Mouse (Mus musculus): ENCODE measurements at regions not wholly inside any gene's neighbourhood (a gene's known extent, or its start where the extent isn't known, plus 50 kb on each side); places are given as distances from the start of the nearest gene placed in this dataset.

GRCm38 (mm10) chr14:76188105-76188645 is 77.5 kb downstream of the Nufip1 start:
- DNase-seq: no peak

- DNase-seq: no peak
These were observed 84.6 kb downstream of the Nufip1 start for GRCm38 (mm10) chr14:76195324-76195723.

- DNase-seq: no peak
These were observed 86.7 kb downstream of the Nufip1 start for GRCm38 (mm10) chr14:76197357-76197756.

GRCm38 (mm10) chr14:76198406-76198805 is 87.7 kb downstream of the Nufip1 start:
- DNase-seq: no peak

GRCm38 (mm10) chr14:76202595-76202994 is 91.9 kb downstream of the Nufip1 start:
- no peak for DNase-seq

GRCm38 (mm10) chr14:76203135-76203534 is 92.4 kb downstream of the Nufip1 start:
- DNase-seq: no peak

GRCm38 (mm10) chr14:76216446-76217177 is 105.9 kb downstream of the Nufip1 start:
- DNase-seq: no peak

- DNase-seq: no peak
These were observed 106.4 kb downstream of the Nufip1 start for GRCm38 (mm10) chr14:76217178-76217500.

GRCm38 (mm10) chr14:76217571-76218256 is 107.0 kb downstream of the Nufip1 start:
- DNase-seq: no peak

- no peak for DNase-seq
These were observed 110.3 kb downstream of the Nufip1 start for GRCm38 (mm10) chr14:76220952-76221351.

- DNase-seq: no peak
These were observed 111.1 kb downstream of the Nufip1 start for GRCm38 (mm10) chr14:76221617-76222319.

GRCm38 (mm10) chr14:76222320-76222626 is 111.6 kb downstream of the Nufip1 start:
- DNase-seq: no peak

GRCm38 (mm10) chr14:76223036-76223650 is 112.5 kb downstream of the Nufip1 start:
- DNase-seq: no peak

GRCm38 (mm10) chr14:76223903-76224302 is 113.2 kb downstream of the Nufip1 start:
- DNase-seq: no peak

GRCm38 (mm10) chr14:76225532-76225931 is 114.8 kb downstream of the Nufip1 start:
- DNase-seq: no peak

GRCm38 (mm10) chr14:76226621-76227297 is 116.1 kb downstream of the Nufip1 start:
- DNase-seq: no peak

- DNase-seq: no peak
These were observed 118.4 kb downstream of the Nufip1 start for GRCm38 (mm10) chr14:76228968-76229555.

GRCm38 (mm10) chr14:76239856-76240493 is 129.3 kb downstream of the Nufip1 start:
- DNase-seq: no peak

- DNase-seq: no peak
These were observed 133.1 kb downstream of the Nufip1 start for GRCm38 (mm10) chr14:76243581-76244337.

- DNase-seq: no peak
These were observed 133.8 kb downstream of the Nufip1 start for GRCm38 (mm10) chr14:76244338-76245062.
